Comparison of ENCODE assay signal across 10 mouse cellular contexts in the genomic region with DNA sequence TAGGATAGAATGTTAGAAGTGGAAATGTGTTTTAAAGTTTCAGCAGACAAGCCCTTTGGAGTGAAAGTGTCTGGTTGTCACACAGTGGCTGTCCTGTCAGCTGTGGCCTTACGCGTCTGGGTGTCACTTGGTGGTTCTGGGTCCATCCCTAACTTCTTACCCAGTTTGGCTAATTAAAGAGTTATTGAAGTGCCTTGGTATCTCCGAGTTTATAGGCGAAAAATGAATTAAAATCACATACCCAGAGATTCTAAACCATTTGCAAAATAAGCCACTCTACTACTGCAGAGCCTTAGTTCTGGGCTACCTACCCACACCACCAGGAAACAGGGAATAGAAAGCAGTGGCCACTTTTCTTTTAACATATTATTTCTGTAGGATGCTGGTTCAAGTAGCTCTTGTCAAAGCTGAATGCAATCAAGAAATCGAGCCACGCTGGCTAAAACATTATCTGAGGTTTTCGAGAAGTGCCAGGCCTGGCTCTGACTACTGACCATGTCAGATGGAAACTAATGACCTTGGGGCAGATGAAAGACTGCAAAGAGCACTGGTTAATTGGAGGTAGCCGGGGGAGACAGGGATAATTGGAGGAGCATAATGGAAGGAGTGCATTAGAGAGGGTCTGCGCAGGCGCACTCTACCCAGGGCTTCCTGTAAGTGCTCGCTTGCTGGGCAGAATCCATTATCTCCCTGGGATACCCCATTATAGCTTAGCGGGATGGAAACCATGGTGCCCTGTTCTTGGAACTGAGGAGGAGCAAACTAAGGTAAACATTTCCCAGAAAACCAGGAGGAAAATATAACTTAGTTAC.
DNase-seq lines count a peak whose midpoint lies in the region; ATAC-seq lines count a peak whose summit lies in the region.
"Had no signal": no experiment of that assay in that cellular context is flagged by ENCODE, and none has a peak within 500 bp of the region (broad histone marks: within the 10 kb centered on the region; RNA-seq: fewer than 3 reads in every experiment).

No protein-coding gene starts in this region.

- 29% methylated on average over 12 of the region's 12 CpGs for WGBS in forebrain, embryonic 13.5 days

- no peaks in the 10 kb centered on the region for H3K27me3 ChIP-seq in forebrain, embryonic 13.5 days

- no peak overlapping the region for H3K9ac ChIP-seq in forebrain, embryonic 13.5 days
- H3K9ac ChIP-seq: liver, embryonic 14.5 days had no signal

- H3K4me2 ChIP-seq in forebrain, embryonic 13.5 days = peak overlapping the region; percentile 41

- no peak overlapping the region for H3K4me3 ChIP-seq in forebrain, embryonic 13.5 days
- H3K4me3 ChIP-seq: erythroblast, embryonic 14.5 days had no signal

- H3K27ac ChIP-seq in forebrain, embryonic 13.5 days = peak overlapping the region; percentile 75
- H3K27ac ChIP-seq: liver, embryonic 14.5 days had no signal

- ATAC-seq in forebrain, embryonic 13.5 days = peak; percentile 83
- ATAC-seq in megakaryocyte, adult 5-6 weeks (ENCODE audit: poor library complexity, severe bottlenecking) = peak; percentile 15

- peak; percentile 22 to 77 for DNase-seq in adrenal gland, adult (ENCODE audit: inconsistent age in 2 of 2, low spot score in 1 of 2)
- DNase-seq in adrenal gland, postnatal 25 days = no peak
- DNase-seq in Muller cell, postnatal 12 days (ENCODE audit: inconsistent ontology term) = peak; percentile 52
- DNase-seq in spleen, postnatal 14 days (ENCODE audit: low spot score in 2 of 2) = no peak
- DNase-seq in urinary bladder, adult 18-20 months (ENCODE audit: low spot score in 2 of 2) = no peak
- DNase-seq in thymus, postnatal 0 days (ENCODE audit: low spot score) = no peak

- no peaks in the 10 kb centered on the region for H3K9me3 ChIP-seq in forebrain, embryonic 13.5 days (replicated peaks)

- 0 out of 2 replicates have a peak, but pooled peaks cover 3% of the 10 kb centered on the region for H3K4me1 ChIP-seq in forebrain, embryonic 13.5 days

- no peaks in the 10 kb centered on the region for H3K36me3 ChIP-seq in forebrain, embryonic 13.5 days (ENCODE audit: poor library complexity, severe bottlenecking)

Comparison
In these comparisons a context has a peak if more than half of its experiments do, and no peak if none do; other contexts are left out.
1. DNase-seq: peak in adrenal gland, adult (2 of 2) and Muller cell, postnatal 12 days (single experiment); none in adrenal gland, postnatal 25 days (single experiment), spleen, postnatal 14 days (0 of 2), urinary bladder, adult 18-20 months (0 of 2) and thymus, postnatal 0 days (single experiment).